Mouse (Mus musculus) liver, postnatal 0 days (tissue): ENCODE results near the gene Hunk.

Experiments
- CTCF ChIP-seq: sonication (generic); IDR thresholded peaks from 2 replicates; pipeline ENCODE4 v1.5.1; 2016; ENCODE audit warnings: antibody characterized with exemption, low read depth
- EP300 ChIP-seq: IDR thresholded peaks from 2 replicates; pipeline ENCODE4 v1.6.1; 2016; ENCODE audit warnings: antibody characterized with exemption, low read depth, mild to moderate bottlenecking

DNA sequence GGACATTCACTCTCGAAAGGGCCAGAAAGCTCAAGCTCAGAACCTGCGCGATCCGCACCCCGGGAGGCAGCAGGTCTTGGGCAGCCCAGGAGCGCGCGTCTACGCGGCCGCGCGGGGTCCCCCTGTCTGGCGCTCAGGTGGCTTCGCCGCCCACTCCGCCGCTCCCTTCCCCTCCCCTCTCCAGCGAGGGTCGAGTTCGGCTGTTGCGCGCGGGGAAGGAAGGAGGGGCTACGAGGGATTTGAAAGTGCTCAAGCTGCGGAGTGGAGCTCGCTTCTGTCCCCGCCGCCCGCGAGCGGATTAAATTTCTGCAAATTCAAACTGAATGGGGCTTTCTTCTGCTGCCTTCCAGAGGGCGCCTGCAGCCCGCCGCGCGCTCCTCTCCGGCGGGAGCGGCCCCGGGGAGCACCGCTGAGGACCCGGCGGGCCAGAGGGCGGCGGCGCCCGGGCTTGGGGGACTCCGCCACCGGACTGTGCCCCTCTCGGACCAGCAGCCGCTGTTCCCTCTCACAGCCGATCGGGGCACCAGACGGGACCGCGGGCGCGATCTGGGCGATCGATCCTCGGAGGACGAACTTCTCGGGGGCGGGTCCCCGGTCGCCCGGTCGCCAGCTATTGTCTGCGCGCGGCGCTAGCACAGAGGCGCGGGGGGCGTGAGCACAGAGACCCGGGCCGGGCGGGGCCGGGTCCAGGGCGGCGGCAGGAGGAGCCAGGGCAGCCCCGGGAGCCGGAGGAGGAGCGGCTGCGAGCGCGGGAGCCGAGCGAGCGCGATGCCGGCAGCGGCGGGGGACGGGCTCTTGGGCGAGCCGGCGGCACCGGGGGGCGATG, at the start of gene Hunk:
- no peak for TF ChIP-seq CTCF
- TF ChIP-seq EP300, result no peak
